Mouse (Mus musculus) erythroblast, adult 5-6 weeks (primary cell): ENCODE data around the gene Ak7. TPM values are rescaled to one million over a fixed set of nuclear protein-coding genes. Genes with fewer than 3 reads are reported as not detected.

ENCODE experiments used
- ATAC-seq: replicated peaks from 2 replicates; pipeline ENCODE4 v1.8.0; 2016; ENCODE audit warnings: moderate number of reproducible peaks, mild to moderate bottlenecking, moderate TSS enrichment, inconsistent platforms; ENCODE audit not compliant: poor library complexity, low FRiP score, severe bottlenecking
- total RNA-seq, 2 experiments: library from RNA; stranded (forward) in 1 of 2; stranded (reverse) in 1 of 2; fragments of 150-400 nt in 1 of 2; fragments of 200-764, 138-1000 nt in 1 of 2; gene quantifications; 2 replicates each; pipeline versions ENCODE4 v1.2.3 to v1.2.4; 2015 to 2017; ENCODE audit warnings: low replicate concordance in 2 of 2

Gene Ak7
- total RNA-seq, 2 experiments from 2014 or later: not detected

- ATAC-seq: no peak
These were observed 20.0 kb downstream of the Ak7 start for GRCm38 (mm10) chr12:105725736-105726135.

- ATAC-seq: peak; percentile 78
These were observed 21.5 kb downstream of the Ak7 start for GRCm38 (mm10) chr12:105727268-105727667.

- ATAC-seq: peak; percentile 48; the same call in 1 of the 2 replicates
These were observed 22.2 kb downstream of the Ak7 start for GRCm38 (mm10) chr12:105727964-105728363.

- ATAC-seq: no peak
These were observed 25.2 kb downstream of the Ak7 start for GRCm38 (mm10) chr12:105730851-105731460.

- no peak for ATAC-seq
These were observed 27.8 kb downstream of the Ak7 start for GRCm38 (mm10) chr12:105733370-105734159.

- no peak for ATAC-seq
These were observed 29.6 kb downstream of the Ak7 start for GRCm38 (mm10) chr12:105735226-105735888.

- no peak for ATAC-seq
These were observed 30.1 kb downstream of the Ak7 start for GRCm38 (mm10) chr12:105735889-105736251.

GRCm38 (mm10) chr12:105738316-105739096, 32.7 kb downstream of the Ak7 start:
- ATAC-seq: no peak

GRCm38 (mm10) chr12:105739656-105740055, 33.9 kb downstream of the Ak7 start:
- no peak for ATAC-seq

- no peak for ATAC-seq
These were observed 42.3 kb downstream of the Ak7 start for GRCm38 (mm10) chr12:105748114-105748513.

- ATAC-seq: no peak
These were observed 48.0 kb downstream of the Ak7 start for GRCm38 (mm10) chr12:105753813-105754212.

- no peak for ATAC-seq
These were observed 52.2 kb downstream of the Ak7 start for GRCm38 (mm10) chr12:105757816-105758497.

GRCm38 (mm10) chr12:105758911-105759310, 53.1 kb downstream of the Ak7 start:
- ATAC-seq: no peak

- ATAC-seq: no peak
These were observed 54.2 kb downstream of the Ak7 start for GRCm38 (mm10) chr12:105759849-105760478.

- ATAC-seq: no peak
These were observed 55.4 kb downstream of the Ak7 start for GRCm38 (mm10) chr12:105761171-105761570.

- ATAC-seq: no peak
These were observed 55.9 kb downstream of the Ak7 start for GRCm38 (mm10) chr12:105761629-105762028.

GRCm38 (mm10) chr12:105769700-105770099, 63.9 kb downstream of the Ak7 start:
- ATAC-seq: no peak

- no peak for ATAC-seq
These were observed 69.1 kb downstream of the Ak7 start for GRCm38 (mm10) chr12:105774871-105775270.

GRCm38 (mm10) chr12:105777651-105778050, 71.9 kb downstream of the Ak7 start:
- ATAC-seq: no peak
